Mouse (Mus musculus): ENCODE data around the gene Pth2. TPM values are rescaled to one million over a fixed set of nuclear protein-coding genes. Genes with fewer than 3 reads are reported as not detected.

Gene Pth2
- polyA plus RNA-seq, 1 experiment from 2014 or later, result 0.40 TPM

DNA sequence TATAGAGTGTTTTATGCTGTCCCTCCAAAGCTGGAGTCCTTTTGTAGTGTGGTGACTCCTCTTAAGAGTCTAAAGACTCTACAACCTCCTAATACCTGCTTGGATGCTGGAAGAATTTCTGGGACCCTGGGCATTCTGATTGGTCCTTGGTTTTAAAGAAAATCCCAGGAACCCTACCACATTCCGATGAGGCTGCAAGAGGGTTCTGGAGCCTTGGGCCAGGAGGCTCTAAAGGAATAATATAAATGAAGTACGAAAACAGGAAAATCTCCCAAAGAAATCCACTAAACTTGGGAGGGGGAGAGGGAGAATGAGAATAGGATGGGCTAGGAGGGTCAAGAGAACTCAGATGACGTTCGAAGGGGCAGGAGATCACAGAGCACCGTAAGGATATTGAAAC lies 27.2 kb upstream of the Pth2 start:
- WGBS, result 3% methylated on average over 5 of the region's 5 CpGs
- ATAC-seq (ENCODE audit: insufficient number of reproducible peaks, low FRiP score), result no peak

GRCm38 (mm10) chr7:45154096-45154992 lies 26.5 kb upstream of the Pth2 start, which contains the start of the genes Pih1d1 and Aldh16a1:
Pih1d1 (plus strand) TSS chr7:45154303.
Aldh16a1 (minus strand) TSS chr7:45154584.
- Histone ChIP-seq H3K27ac (ENCODE audit: poor library complexity, severe bottlenecking) (peak within 1 kb of the TSS; percentile 94), H3K4me2 (peak within 1 kb of the TSS; percentile 82), H3K9me3 (replicated peaks) (no peaks in the 10 kb centered on the region), H3K36me3 (peaks cover 23% of the 10 kb centered on the region), H3K27me3 (replicated peaks) (no peaks in the 10 kb centered on the region), H3K9ac (peak within 1 kb of the TSS; percentile 86), H3K4me3 (peak within 1 kb of the TSS; percentile 66), H3K4me1 (replicated peaks) (peaks cover 12% of the 10 kb centered on the region)
- 4% methylated on average over 69 of the region's 69 CpGs for WGBS
- ATAC-seq (ENCODE audit: insufficient number of reproducible peaks, low FRiP score), result peak; percentile 97

More for the DNA sequence above, 27.2 kb upstream of the Pth2 start:
- Histone ChIP-seq H3K9ac (peak overlapping the region; percentile 86), H3K27ac (ENCODE audit: poor library complexity, severe bottlenecking) (peak overlapping the region; percentile 94), H3K4me3 (peak overlapping the region; percentile 66), H3K4me2 (peak overlapping the region; percentile 82), H3K4me1 (replicated peaks) (peaks cover 13% of the 10 kb centered on the region), H3K9me3 (replicated peaks) (no peaks in the 10 kb centered on the region), H3K27me3 (replicated peaks) (no peaks in the 10 kb centered on the region), H3K36me3 (peaks cover 16% of the 10 kb centered on the region)

GRCm38 (mm10) chr7:45154993-45155514 lies 25.7 kb upstream of the Pth2 start:
- peak overlapping the region; percentile 82 for H3K4me2 ChIP-seq
- ATAC-seq (ENCODE audit: insufficient number of reproducible peaks, low FRiP score), result peak; percentile 9; the same call in 1 of the 2 replicates
- H3K36me3 ChIP-seq, result peaks cover 31% of the 10 kb centered on the region
- H3K4me1 ChIP-seq (replicated peaks), result peaks cover 12% of the 10 kb centered on the region
- no peaks in the 10 kb centered on the region for H3K9me3 ChIP-seq (replicated peaks)
- 0 out of 2 replicates have a peak overlapping the region, but pooled peaks have one; percentile 18 for H3K9ac ChIP-seq
- H3K27ac ChIP-seq (ENCODE audit: poor library complexity, severe bottlenecking), result 0 out of 2 replicates have a peak overlapping the region, but pooled peaks have one; percentile 7
- WGBS, result 76% methylated on average over 12 of the region's 12 CpGs
- no peaks in the 10 kb centered on the region for H3K27me3 ChIP-seq (replicated peaks)
- H3K4me3 ChIP-seq, result peak overlapping the region; percentile 66

- no peak for ATAC-seq (ENCODE audit: insufficient number of reproducible peaks, low FRiP score)
- no peak overlapping the region for H3K4me2 ChIP-seq
- no peaks in the 10 kb centered on the region for H3K27me3 ChIP-seq (replicated peaks)
Measured at GRCm38 (mm10) chr7:45155590-45155989, 25.2 kb upstream of the Pth2 start.

GRCm38 (mm10) chr7:45156206-45156605 lies 24.6 kb upstream of the Pth2 start:
- 92% methylated on average over 15 of the region's 15 CpGs for WGBS
- no peaks in the 10 kb centered on the region for H3K27me3 ChIP-seq (replicated peaks)
- H3K36me3 ChIP-seq, result peaks cover 40% of the 10 kb centered on the region
- no peak overlapping the region for H3K9ac ChIP-seq
- H3K4me1 ChIP-seq (replicated peaks), result peaks cover 12% of the 10 kb centered on the region
- H3K4me3 ChIP-seq, result no peak overlapping the region
- no peak for ATAC-seq (ENCODE audit: insufficient number of reproducible peaks, low FRiP score)
- no peak overlapping the region for H3K27ac ChIP-seq (ENCODE audit: poor library complexity, severe bottlenecking)
- H3K4me2 ChIP-seq, result no peak overlapping the region
- H3K9me3 ChIP-seq (replicated peaks), result no peaks in the 10 kb centered on the region

More at GRCm38 (mm10) chr7:45155590-45155989, 25.2 kb upstream of the Pth2 start:
- no peaks in the 10 kb centered on the region for H3K9me3 ChIP-seq (replicated peaks)
- 0 out of 2 replicates have a peak overlapping the region, but pooled peaks have one; percentile 66 for H3K4me3 ChIP-seq
- WGBS, result 82% methylated on average over 9 of the region's 9 CpGs
- H3K9ac ChIP-seq, result no peak overlapping the region
- H3K27ac ChIP-seq (ENCODE audit: poor library complexity, severe bottlenecking), result no peak overlapping the region
- H3K4me1 ChIP-seq (replicated peaks), result peaks cover 12% of the 10 kb centered on the region
- peaks cover 36% of the 10 kb centered on the region for H3K36me3 ChIP-seq

DNA sequence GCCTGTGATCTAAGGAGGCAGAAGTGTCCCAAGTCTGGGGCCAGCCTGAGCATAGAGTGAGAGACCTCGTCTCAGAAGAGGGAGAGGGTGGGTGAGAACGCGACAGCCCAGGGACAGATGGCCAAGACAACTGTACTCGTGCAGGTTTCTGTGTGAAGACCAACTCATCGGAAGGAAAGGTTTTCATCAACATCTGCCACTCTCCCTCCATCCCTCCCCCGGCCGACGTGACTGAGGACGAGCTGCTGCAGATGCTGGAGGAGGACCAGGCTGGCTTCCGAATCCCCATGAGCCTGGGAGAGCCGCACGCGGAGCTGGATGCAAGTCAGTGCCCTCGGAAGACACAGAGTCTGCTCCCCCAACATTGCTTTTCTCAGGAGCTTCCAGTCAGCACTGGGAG lies 23.3 kb upstream of the Pth2 start:
- Histone ChIP-seq H3K9ac (no peak overlapping the region), H3K36me3 (peaks cover 40% of the 10 kb centered on the region), H3K4me2 (no peak overlapping the region), H3K4me3 (no peak overlapping the region), H3K27ac (ENCODE audit: poor library complexity, severe bottlenecking) (no peak overlapping the region), H3K9me3 (replicated peaks) (no peaks in the 10 kb centered on the region), H3K4me1 (replicated peaks) (peaks cover 21% of the 10 kb centered on the region), H3K27me3 (replicated peaks) (0 out of 2 replicates have a peak, but pooled peaks cover under 1% of the 10 kb centered on the region)
- 88% methylated on average over 14 of the region's 14 CpGs for WGBS
- ATAC-seq (ENCODE audit: insufficient number of reproducible peaks, low FRiP score), result no peak

- Histone ChIP-seq H3K27ac (ENCODE audit: poor library complexity, severe bottlenecking) (no peak overlapping the region), H3K4me1 (replicated peaks) (peaks cover 21% of the 10 kb centered on the region), H3K36me3 (peaks cover 40% of the 10 kb centered on the region), H3K4me3 (no peak overlapping the region), H3K4me2 (no peak overlapping the region), H3K27me3 (replicated peaks) (peaks cover 16% of the 10 kb centered on the region), H3K9ac (no peak overlapping the region), H3K9me3 (replicated peaks) (no peaks in the 10 kb centered on the region)
- 92% methylated on average over 6 of the region's 6 CpGs for WGBS
- no peak for ATAC-seq (ENCODE audit: insufficient number of reproducible peaks, low FRiP score)
Measured at GRCm38 (mm10) chr7:45158991-45159390, 21.8 kb upstream of the Pth2 start.

- no peak overlapping the region for H3K4me3 ChIP-seq
- no peak overlapping the region for H3K4me2 ChIP-seq
- H3K27me3 ChIP-seq (replicated peaks), result peaks cover 30% of the 10 kb centered on the region
- H3K9me3 ChIP-seq (replicated peaks), result no peaks in the 10 kb centered on the region
- no peak for ATAC-seq (ENCODE audit: insufficient number of reproducible peaks, low FRiP score)
- peaks cover 26% of the 10 kb centered on the region for H3K4me1 ChIP-seq (replicated peaks)
- H3K9ac ChIP-seq, result no peak overlapping the region
- peaks cover 40% of the 10 kb centered on the region for H3K36me3 ChIP-seq
- WGBS, result 92% methylated on average over 6 of the region's 6 CpGs
- H3K27ac ChIP-seq (ENCODE audit: poor library complexity, severe bottlenecking), result no peak overlapping the region
Measured at GRCm38 (mm10) chr7:45160316-45160800, 20.4 kb upstream of the Pth2 start.

GRCm38 (mm10) chr7:45160866-45161265 lies 19.9 kb upstream of the Pth2 start:
- Histone ChIP-seq H3K4me1 (replicated peaks) (peaks cover 25% of the 10 kb centered on the region), H3K9ac (no peak overlapping the region), H3K4me2 (no peak overlapping the region), H3K4me3 (no peak overlapping the region), H3K27ac (ENCODE audit: poor library complexity, severe bottlenecking) (no peak overlapping the region), H3K27me3 (replicated peaks) (peaks cover 35% of the 10 kb centered on the region), H3K9me3 (replicated peaks) (no peaks in the 10 kb centered on the region), H3K36me3 (peaks cover 39% of the 10 kb centered on the region)
- ATAC-seq (ENCODE audit: insufficient number of reproducible peaks, low FRiP score), result no peak
- WGBS, result 95% methylated on average over 3 of the region's 3 CpGs

DNA sequence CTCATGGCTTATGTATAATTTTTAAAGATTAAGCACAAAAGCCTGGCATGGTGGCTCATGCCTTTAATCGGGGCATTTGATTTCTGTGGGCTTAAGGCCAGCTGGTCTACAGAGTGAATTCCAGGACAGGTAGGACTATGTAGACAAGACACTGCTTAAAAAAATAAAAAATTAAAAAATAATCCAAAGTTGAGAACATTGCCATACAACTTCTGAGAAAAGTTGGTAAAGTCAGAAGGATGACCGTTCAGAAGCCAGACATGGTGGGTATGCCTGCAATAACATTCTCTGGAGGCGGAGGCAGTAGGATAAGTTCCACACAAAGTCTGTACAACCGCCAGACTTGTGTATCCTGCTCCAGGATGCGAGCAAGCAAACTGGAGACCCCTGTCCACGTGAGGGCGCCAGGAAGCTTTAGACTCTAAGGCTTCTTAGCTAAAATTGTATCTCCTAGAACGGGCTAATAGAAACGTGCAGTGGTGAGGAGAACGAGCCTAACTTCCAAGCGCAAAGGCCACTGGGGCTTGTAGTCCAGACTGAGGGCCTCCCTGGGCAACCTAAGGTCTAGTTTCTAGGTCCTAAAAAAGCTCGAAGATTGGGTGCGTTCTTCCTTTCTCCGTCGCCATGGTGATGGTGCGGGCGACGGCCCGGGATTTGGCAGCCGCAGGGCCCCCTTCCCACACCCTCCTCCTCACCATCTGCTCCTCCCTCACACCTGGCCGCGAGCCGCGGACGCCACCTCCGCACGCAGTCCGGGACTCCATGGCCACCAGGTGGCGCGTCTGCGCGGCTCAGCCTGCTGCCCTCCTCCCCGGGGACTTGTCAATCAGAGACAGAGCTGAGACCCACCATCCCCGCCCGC lies 19.0 kb upstream of the Pth2 start:
- peak; percentile 82 for ATAC-seq (ENCODE audit: insufficient number of reproducible peaks, low FRiP score)
- no peak overlapping the region for H3K27ac ChIP-seq (ENCODE audit: poor library complexity, severe bottlenecking)
- H3K27me3 ChIP-seq (replicated peaks), result peaks cover 44% of the 10 kb centered on the region
- peak overlapping the region; percentile 79 for H3K4me2 ChIP-seq
- H3K4me1 ChIP-seq (replicated peaks), result peaks cover 25% of the 10 kb centered on the region
- H3K9me3 ChIP-seq (replicated peaks), result no peaks in the 10 kb centered on the region
- H3K4me3 ChIP-seq, result peak overlapping the region; percentile 47
- 5% methylated on average over 35 of the region's 35 CpGs for WGBS
- H3K9ac ChIP-seq, result no peak overlapping the region
- H3K36me3 ChIP-seq, result peaks cover 36% of the 10 kb centered on the region

All from heart, embryonic 12.5 days (tissue).